Mouse (Mus musculus) lung, embryonic 14.5 days (tissue): ENCODE data around the gene Dcbld2. TPM values are rescaled to one million over a fixed set of nuclear protein-coding genes. Genes with fewer than 3 reads are reported as not detected.

ENCODE experiments used
- ATAC-seq: fragments of 200-750 bp; cut with Nextera tagmentation; 2 replicates; pipeline ENCODE4 v1.8.0; 2017; ENCODE audit warnings: mild to moderate bottlenecking, moderate TSS enrichment, moderate library complexity; ENCODE audit not compliant: insufficient read depth
- DNase-seq: peaks from one replicate; pipeline ENCODE4 v3.0.0-alpha.2; 2015
- H3K27ac ChIP-seq: fragments of 300-500 bp; sonication (generic); 2 replicates; pipeline ENCODE4 v1.5.1; 2014; ENCODE audit warnings: low read depth, mild to moderate bottlenecking, moderate library complexity
- H3K27me3 ChIP-seq: fragments of 300-500 bp; sonication (generic); 2 replicates; pipeline ENCODE4 v1.6.1; 2014; ENCODE audit warnings: low read length, control low read depth; ENCODE audit not compliant: insufficient read depth
- H3K36me3 ChIP-seq: fragments of 300-500 bp; sonication (generic); 2 replicates; pipeline ENCODE4 v1.6.1; 2014; ENCODE audit warnings: control low read depth; ENCODE audit not compliant: insufficient read depth
- H3K4me1 ChIP-seq: fragments of 300-500 bp; sonication (generic); 2 replicates; pipeline ENCODE4 v1.6.1; 2014; ENCODE audit warnings: antibody characterized with exemption, control low read depth; ENCODE audit not compliant: insufficient read depth
- H3K4me2 ChIP-seq: fragments of 300-500 bp; sonication (generic); 2 replicates; pipeline ENCODE4 v1.6.1; 2014; ENCODE audit warnings: mild to moderate bottlenecking
- H3K4me3 ChIP-seq: fragments of 300-500 bp; sonication (generic); 2 replicates; pipeline ENCODE4 v1.5.1; 2014; ENCODE audit warnings: low read depth, low read length
- H3K9ac ChIP-seq: fragments of 300-500 bp; sonication (generic); 2 replicates; pipeline ENCODE4 v1.6.1; 2014
- H3K9me3 ChIP-seq: fragments of 300-500 bp; sonication (generic); 2 replicates; pipeline ENCODE4 v1.6.1; 2016; ENCODE audit warnings: low read depth, low read length, control low read depth
- CTCF ChIP-seq: IDR thresholded peaks from 2 replicates; pipeline ENCODE4 v1.5.1; 2016; ENCODE audit warnings: antibody characterized with exemption, low read depth
- WGBS: fragments of 180-500 bp; shearing (Covaris S2); extraction: QIAGEN DNeasy Blood & Tissue Kit; methylation state at CpG from one replicate; pipeline ENCODE4 v1.1.7; 2014; 5-methylcytosine and 5-hydroxymethylcytosine counted together
- polyA plus RNA-seq: library from polyadenylated mRNA; unstranded; fragments of >200 nt; fragmentation: Nextera tagmentation; extraction: Ambion mirVana; gene quantifications from 2 replicates; pipeline ENCODE4 v1.2.1, GENCODE M21; 2014

Dcbld2 gene
- polyA plus RNA-seq, 1 experiment from 2014 or later: 17.3 TPM

GRCm38 (mm10) chr16:58398604-58399003 is 9.6 kb upstream of the Dcbld2 start:
- Histone ChIP-seq H3K27me3 (no peaks in the 10 kb centered on the region), H3K9ac (no peak overlapping the region), H3K27ac (no peak overlapping the region), H3K4me2 (no peak overlapping the region), H3K4me1 (peaks cover 4% of the 10 kb centered on the region; the same call in 1 of the 2 replicates), H3K4me3 (no peak overlapping the region), H3K9me3 (no peaks in the 10 kb centered on the region), H3K36me3 (no peaks in the 10 kb centered on the region)
- TF ChIP-seq CTCF: no peak
- DNase-seq (no peak), ATAC-seq (no peak)
- 85% methylated on average over 3 of the region's 3 CpGs for whole genome bisulfite sequencing

DNA sequence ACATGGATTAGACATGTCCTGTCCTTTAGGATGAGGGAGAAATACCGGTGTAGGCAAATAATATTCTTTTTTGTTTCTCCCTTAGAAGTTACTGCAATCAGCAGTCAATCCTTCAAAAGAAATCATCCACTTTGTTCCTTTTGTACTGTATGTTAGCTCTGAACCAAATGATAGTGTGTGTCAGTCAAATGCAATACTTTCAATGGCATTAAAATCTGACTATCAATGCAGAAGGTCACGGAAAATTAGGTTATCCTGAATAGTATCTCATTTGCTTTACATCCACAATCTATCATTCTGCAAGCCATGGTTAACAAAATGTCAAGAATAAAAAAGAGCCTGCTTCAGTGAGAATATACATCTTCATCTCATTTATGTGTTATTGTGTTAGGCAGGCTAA is 7.2 kb upstream of the Dcbld2 start:
- WGBS: 83% methylated on average over 2 of the region's 2 CpGs
- ATAC-seq (no peak), DNase-seq (no peak)
- no peaks in the 10 kb centered on the region for H3K36me3 ChIP-seq
- peaks cover 4% of the 10 kb centered on the region; the same call in 1 of the 2 replicates for H3K4me1 ChIP-seq
- no peak overlapping the region for H3K9ac ChIP-seq
- no peak overlapping the region for H3K4me3 ChIP-seq
- no peak overlapping the region for H3K27ac ChIP-seq
- no peak overlapping the region for H3K4me2 ChIP-seq
- no peaks in the 10 kb centered on the region for H3K27me3 ChIP-seq
- no peaks in the 10 kb centered on the region for H3K9me3 ChIP-seq
- TF ChIP-seq CTCF: no peak

DNA sequence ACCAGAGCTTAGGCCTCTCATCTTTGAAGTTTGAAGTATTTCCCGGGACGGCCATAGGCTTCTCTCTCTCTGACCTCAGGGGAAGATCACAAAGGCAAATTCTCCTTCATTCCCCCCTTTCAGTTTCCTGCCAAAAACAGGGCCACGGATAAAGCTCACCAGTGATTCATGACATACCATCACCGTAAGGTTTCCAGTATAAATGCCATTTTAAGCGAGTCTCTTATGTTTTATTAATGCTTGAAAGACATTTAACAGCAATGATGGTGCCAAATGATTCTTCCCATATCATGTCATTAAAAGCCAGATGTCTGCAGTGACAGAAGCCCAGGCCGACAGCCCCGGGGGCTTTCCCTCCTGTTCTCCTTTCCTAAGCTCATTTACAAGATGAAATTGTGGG is 3.6 kb upstream of the Dcbld2 start:
- H3K4me1 ChIP-seq: peaks cover 4% of the 10 kb centered on the region; the same call in 1 of the 2 replicates
- no peak for TF ChIP-seq CTCF
- no peak overlapping the region for H3K4me3 ChIP-seq
- 29% methylated on average over 7 of the region's 7 CpGs for WGBS
- no peaks in the 10 kb centered on the region for H3K27me3 ChIP-seq
- no peak overlapping the region for H3K4me2 ChIP-seq
- H3K27ac ChIP-seq: no peak overlapping the region
- H3K36me3 ChIP-seq: no peaks in the 10 kb centered on the region
- ATAC-seq (no peak), DNase-seq (no peak)
- H3K9ac ChIP-seq: no peak overlapping the region
- H3K9me3 ChIP-seq: no peaks in the 10 kb centered on the region

DNA sequence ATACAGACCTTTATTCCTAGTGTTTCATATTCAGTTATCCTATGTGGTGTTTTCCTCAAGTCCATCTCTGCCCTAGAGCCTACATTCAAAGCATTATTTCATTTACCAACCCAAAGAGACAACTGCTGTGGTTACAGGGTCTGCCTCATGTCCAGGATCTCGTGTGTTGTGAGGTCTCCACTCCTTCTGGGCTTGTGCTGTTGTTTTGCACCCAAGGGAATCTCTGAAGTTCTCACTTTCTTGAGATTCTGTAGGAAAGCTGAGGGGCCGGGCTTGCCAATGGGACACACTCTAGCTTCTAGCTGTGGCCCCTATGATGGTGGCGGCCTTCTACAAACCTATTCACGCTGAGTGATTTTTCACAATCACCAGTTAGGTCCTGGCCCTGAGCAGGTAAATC is 3.0 kb upstream of the Dcbld2 start:
- DNase-seq (no peak), ATAC-seq (no peak)
- Histone ChIP-seq H3K9me3 (no peaks in the 10 kb centered on the region), H3K27me3 (no peaks in the 10 kb centered on the region), H3K27ac (no peak overlapping the region), H3K36me3 (no peaks in the 10 kb centered on the region), H3K4me1 (peaks cover 7% of the 10 kb centered on the region; the same call in 1 of the 2 replicates), H3K9ac (no peak overlapping the region), H3K4me2 (no peak overlapping the region), H3K4me3 (no peak overlapping the region)
- TF ChIP-seq CTCF: no peak
- WGBS: 83% methylated on average over 4 of the region's 4 CpGs

DNA sequence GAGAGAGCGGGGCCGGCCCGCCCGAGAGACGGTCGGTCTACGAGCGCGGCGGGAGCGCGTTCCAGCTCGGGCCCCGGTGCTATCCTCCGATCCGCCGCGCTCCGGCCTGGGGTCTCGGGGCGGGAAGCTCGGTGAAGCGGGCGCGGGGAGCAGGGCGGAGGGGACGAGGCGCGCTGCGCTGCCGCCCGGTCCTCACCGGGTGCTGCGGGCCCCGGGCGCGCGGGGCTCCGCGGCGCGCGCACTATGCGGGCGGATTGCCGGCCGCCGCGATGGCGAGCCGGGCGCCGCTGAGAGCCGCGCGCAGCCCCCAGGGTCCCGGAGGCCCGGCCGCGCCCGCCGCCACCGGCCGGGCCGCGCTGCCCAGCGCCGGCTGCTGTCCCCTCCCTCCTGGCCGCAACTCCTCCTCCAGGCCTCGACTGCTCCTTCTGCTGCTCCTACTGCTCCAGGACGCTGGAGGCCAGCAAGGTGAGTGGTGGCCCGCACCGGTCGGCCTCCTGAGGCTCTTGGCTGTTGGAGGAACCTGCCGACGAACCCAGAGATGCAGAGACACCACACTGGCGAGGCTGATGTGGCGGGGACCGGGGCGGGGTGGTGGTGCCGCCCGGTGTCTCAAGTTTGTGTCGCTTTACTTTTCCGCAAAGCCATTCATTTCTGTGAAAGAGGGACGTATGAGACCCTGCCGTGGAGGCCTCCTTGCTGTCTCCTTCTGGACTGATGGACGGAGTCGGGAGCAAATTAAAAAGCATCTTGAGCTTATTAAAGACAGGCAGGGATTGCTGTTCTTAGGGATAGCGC is 441 bp downstream of the Dcbld2 start:
- H3K36me3 ChIP-seq: no peaks in the 10 kb centered on the region
- no peak for TF ChIP-seq CTCF
- ATAC-seq (peak; percentile 52), DNase-seq (peak; percentile 49)
- under 1% methylated on average over 59 of the region's 89 CpGs for WGBS
- H3K9me3 ChIP-seq: no peaks in the 10 kb centered on the region
- no peaks in the 10 kb centered on the region for H3K27me3 ChIP-seq
- peak overlapping the region; percentile 86; the same call in 1 of the 2 replicates for H3K27ac ChIP-seq
- peaks cover 10% of the 10 kb centered on the region for H3K4me1 ChIP-seq
- peak overlapping the region; percentile 72 for H3K4me2 ChIP-seq
- H3K9ac ChIP-seq: peak overlapping the region; percentile 87
- H3K4me3 ChIP-seq: peak overlapping the region; percentile 84

DNA sequence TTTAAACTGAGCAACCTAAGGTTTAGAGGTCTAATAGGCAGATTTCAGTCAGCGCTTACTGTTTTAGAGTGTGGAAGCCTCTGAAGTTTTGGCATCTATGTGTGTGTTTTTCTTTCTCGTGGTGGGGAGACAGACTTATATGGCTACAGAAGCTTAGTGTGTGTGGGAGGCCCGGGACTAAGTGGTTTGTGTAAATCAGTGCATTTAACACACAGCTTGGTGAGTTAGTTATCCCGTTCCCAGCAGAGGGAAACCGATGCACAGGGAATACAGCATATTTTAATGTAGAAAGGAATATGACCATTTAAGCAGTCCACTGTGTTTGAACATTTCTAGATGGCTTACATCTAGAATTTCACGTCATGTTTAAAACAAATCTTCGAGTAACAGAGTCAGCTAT is 1.6 kb downstream of the Dcbld2 start:
- Histone ChIP-seq H3K27me3 (no peaks in the 10 kb centered on the region), H3K36me3 (no peaks in the 10 kb centered on the region), H3K9me3 (no peaks in the 10 kb centered on the region), H3K4me1 (peaks cover 13% of the 10 kb centered on the region; the same call in 1 of the 2 replicates), H3K27ac (no peak overlapping the region), H3K9ac (peak overlapping the region; percentile 87), H3K4me2 (peak overlapping the region; percentile 72), H3K4me3 (peak overlapping the region; percentile 84)
- TF ChIP-seq CTCF: no peak
- DNase-seq (peak; percentile 27), ATAC-seq (no peak)
- 17% methylated on average over 7 of the region's 7 CpGs for WGBS

DNA sequence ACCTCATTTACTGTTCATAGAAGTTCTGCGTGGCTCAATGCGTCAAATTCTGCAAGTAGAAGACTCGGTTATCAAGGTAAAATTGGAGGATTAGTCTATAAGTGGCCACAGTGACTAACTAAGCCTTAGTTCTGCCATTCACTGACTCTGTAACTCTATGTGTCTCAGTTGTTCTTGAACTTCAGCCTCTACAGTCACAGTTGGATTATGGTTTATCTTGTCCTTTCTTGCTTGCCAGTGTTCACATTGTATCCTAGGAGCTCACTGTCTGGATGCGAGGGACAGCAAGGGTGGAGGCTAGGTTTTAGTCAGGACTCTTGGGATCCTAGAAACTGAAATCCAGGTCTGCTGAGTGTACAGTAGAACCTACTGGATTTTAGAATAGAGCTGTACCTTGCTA is 6.6 kb downstream of the Dcbld2 start:
- ATAC-seq: no peak
- H3K4me1 ChIP-seq: peaks cover 13% of the 10 kb centered on the region; the same call in 1 of the 2 replicates
- no peaks in the 10 kb centered on the region for H3K36me3 ChIP-seq
- TF ChIP-seq CTCF: no peak
- DNase-seq: no peak
- H3K27ac ChIP-seq: no peak overlapping the region
- no peaks in the 10 kb centered on the region for H3K27me3 ChIP-seq
- no peak overlapping the region for H3K9ac ChIP-seq
- 86% methylated on average over 4 of the region's 4 CpGs for WGBS
- H3K9me3 ChIP-seq: no peaks in the 10 kb centered on the region
- H3K4me3 ChIP-seq: no peak overlapping the region
- no peak overlapping the region for H3K4me2 ChIP-seq
